Mouse (Mus musculus): Measurements from ENCODE around the gene Acoxl. TPM values are rescaled to one million over a fixed set of nuclear protein-coding genes. Genes with fewer than 3 reads are reported as not detected.

Gene Acoxl
- polyA plus RNA-seq (2014; fragmentation: Nextera tagmentation; extraction: Ambion mirVana), result 0.16 TPM in 1 of 2 replicates, not detected in the other

DNA sequence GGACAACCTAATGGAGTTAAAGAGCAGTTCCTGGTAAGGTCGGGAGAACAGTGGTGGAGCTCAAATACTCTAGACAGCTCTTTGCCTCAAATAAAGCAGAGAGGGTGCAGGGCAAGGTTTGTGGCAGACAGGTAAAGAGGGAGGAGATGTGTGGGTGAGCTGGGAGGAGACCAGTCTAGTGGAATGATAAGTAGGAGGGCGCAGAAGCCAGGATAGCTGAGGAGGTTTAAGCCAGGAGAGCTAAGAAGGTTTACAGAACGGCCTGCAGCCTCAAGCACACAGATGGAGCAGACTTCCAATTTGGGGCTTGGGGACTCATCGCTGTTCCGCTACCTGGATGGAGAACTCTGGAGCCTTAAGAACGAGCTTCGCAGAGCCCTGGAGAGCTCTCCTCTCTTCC, at the start of gene Acoxl:
Gene Acoxl (plus strand): TSS at position 301 of the 400 bp plus-strand sequence.
- H3K4me2 ChIP-seq (replicated peaks), result no peak within 1 kb of the TSS
- no peak for DNase-seq (ENCODE audit: low spot score)
- H3K27ac ChIP-seq, result no peak within 1 kb of the TSS
- no peak within 1 kb of the TSS for H3K4me3 ChIP-seq (replicated peaks; ENCODE audit: low read length)
- 79% methylated on average over 7 of the region's 7 CpGs for WGBS
- no peak within 1 kb of the TSS for H3K9ac ChIP-seq
- H3K9me3 ChIP-seq (ENCODE audit: control insufficient read depth, low read length), result no peaks in the 10 kb centered on the region
- H3K4me1 ChIP-seq (replicated peaks; ENCODE audit: control insufficient read depth, insufficient read depth, low read length), result no peaks in the 10 kb centered on the region
- no peaks in the 10 kb centered on the region for H3K36me3 ChIP-seq (replicated peaks; ENCODE audit: control insufficient read depth, insufficient read depth)
- H3K27me3 ChIP-seq (ENCODE audit: control insufficient read depth, insufficient read depth, low read length), result peaks cover 19% of the 10 kb centered on the region; the same call in 1 of the 2 replicates
- ATAC-seq (ENCODE audit: low FRiP score), result no peak

DNA sequence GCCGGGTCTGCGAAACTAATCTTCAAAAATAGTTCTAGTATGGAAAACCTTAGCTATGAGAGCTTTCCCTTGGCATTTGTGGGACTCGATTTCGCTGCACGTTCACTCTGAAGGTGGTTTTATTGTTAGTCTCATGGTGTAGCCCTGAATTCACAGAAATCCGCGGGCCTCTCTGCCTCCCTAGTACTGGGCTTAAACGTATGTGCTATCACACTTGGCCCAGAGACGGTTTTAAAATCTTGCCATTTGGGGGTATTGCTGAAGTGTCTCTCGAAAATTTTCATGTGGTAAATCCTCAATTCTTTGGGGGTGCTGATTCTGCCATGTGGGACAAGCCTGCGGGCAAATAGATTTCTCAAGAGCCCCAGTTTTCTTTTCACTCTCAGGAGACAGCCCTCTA, 49.5 kb upstream of the Acoxl start:
- DNase-seq (ENCODE audit: low spot score), result peak; percentile 25
- Histone ChIP-seq H3K4me2 (replicated peaks) (peak overlapping the region; percentile 86), H3K27me3 (ENCODE audit: control insufficient read depth, insufficient read depth, low read length) (no peaks in the 10 kb centered on the region), H3K4me3 (replicated peaks; ENCODE audit: low read length) (peak overlapping the region; percentile 83), H3K4me1 (replicated peaks; ENCODE audit: control insufficient read depth, insufficient read depth, low read length) (peaks cover 28% of the 10 kb centered on the region), H3K36me3 (replicated peaks; ENCODE audit: control insufficient read depth, insufficient read depth) (no peaks in the 10 kb centered on the region), H3K27ac (peak overlapping the region; percentile 64; the same call in 1 of the 2 replicates), H3K9me3 (ENCODE audit: control insufficient read depth, low read length) (no peaks in the 10 kb centered on the region), H3K9ac (peak overlapping the region; percentile 78)
- 7% methylated on average over 11 of the region's 11 CpGs for WGBS
- ATAC-seq (ENCODE audit: low FRiP score), result no peak; the same call in 1 of the 2 replicates

DNA sequence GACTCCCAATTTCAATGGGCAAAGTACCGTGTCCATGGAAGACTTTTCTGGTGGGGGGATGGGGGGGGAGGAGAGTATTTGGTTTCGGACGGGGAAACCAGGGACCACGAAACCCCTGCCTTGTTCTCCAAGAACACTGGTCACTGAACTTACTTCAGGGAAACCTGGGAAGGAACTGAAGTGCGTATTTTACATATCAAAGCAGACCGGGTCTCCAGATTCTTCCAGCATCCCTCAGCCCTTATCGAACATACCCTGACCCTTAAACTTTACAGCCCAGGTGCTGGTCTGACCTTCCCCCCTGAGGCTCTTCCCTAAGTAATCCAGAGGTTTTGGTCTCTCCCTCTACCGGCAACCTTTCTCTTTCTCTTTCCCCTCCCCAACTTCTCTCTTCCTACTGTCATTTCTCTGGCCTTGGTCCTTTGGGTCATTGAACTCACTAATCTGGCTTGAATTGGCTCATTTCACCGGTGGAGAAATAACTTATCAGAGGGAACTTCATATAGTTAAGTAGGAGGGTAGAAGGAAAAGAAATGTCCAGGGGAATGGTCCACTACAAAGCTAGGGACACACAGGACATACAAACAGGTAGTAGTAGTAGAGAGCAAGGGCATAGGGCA, 48.9 kb upstream of the Acoxl start:
- Histone ChIP-seq H3K9ac (no peak overlapping the region), H3K27me3 (ENCODE audit: control insufficient read depth, insufficient read depth, low read length) (no peaks in the 10 kb centered on the region), H3K9me3 (ENCODE audit: control insufficient read depth, low read length) (no peaks in the 10 kb centered on the region), H3K36me3 (replicated peaks; ENCODE audit: control insufficient read depth, insufficient read depth) (no peaks in the 10 kb centered on the region), H3K27ac (no peak overlapping the region), H3K4me3 (replicated peaks; ENCODE audit: low read length) (peak overlapping the region; percentile 83; the same call in 1 of the 2 replicates), H3K4me2 (replicated peaks) (peak overlapping the region; percentile 86), H3K4me1 (replicated peaks; ENCODE audit: control insufficient read depth, insufficient read depth, low read length) (peaks cover 28% of the 10 kb centered on the region)
- no peak for ATAC-seq (ENCODE audit: low FRiP score)
- DNase-seq (ENCODE audit: low spot score), result no peak
- WGBS, result 17% methylated on average over 9 of the region's 9 CpGs

DNA sequence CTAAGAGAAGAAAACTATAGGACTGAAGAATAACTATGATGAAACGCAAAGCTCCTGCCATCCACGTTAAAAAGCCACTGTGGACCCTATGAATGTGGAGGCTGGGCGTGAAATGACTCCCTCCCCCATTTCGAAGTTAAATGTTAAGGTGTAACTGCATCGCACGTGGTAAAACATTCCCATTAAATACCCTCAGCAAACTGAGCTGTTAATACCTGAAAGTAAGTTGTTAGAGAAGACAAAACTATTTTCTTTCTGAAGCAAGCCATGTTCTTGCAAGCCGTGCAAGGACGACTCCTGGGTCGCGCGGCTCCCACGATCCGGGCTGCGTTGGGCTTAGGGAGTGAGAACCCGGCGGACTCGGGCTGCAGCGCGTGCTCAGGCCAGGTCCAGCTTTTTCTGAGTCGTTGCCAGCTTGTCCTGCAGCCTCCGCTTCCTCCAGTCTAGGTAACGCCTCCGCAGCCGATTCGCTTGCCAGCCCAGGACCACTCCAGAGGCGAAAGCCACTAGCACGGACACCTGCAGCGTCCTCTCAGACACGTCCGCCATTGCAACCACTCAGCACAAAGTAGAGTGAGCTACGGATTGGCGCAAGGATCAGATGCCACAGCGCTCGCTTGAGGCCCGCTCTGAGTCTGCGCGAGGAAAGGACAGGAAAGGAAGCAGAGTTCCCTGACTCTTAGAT, 46.6 kb upstream of the Acoxl start, which contains the start of gene Mtln:
Gene Mtln (minus strand): TSS at position 570 of the 685 bp plus-strand sequence.
- peak within 1 kb of the TSS; percentile 59 for H3K4me2 ChIP-seq (replicated peaks)
- no peaks in the 10 kb centered on the region for H3K9me3 ChIP-seq (ENCODE audit: control insufficient read depth, low read length)
- no peaks in the 10 kb centered on the region for H3K27me3 ChIP-seq (ENCODE audit: control insufficient read depth, insufficient read depth, low read length)
- peak within 1 kb of the TSS; percentile 71 for H3K4me3 ChIP-seq (replicated peaks; ENCODE audit: low read length)
- ATAC-seq (ENCODE audit: low FRiP score), result peak; percentile 96
- peaks cover 28% of the 10 kb centered on the region for H3K4me1 ChIP-seq (replicated peaks; ENCODE audit: control insufficient read depth, insufficient read depth, low read length)
- no peaks in the 10 kb centered on the region for H3K36me3 ChIP-seq (replicated peaks; ENCODE audit: control insufficient read depth, insufficient read depth)
- peak within 1 kb of the TSS; percentile 70 for H3K9ac ChIP-seq
- peak; percentile 89 for DNase-seq (ENCODE audit: low spot score)
- 2% methylated on average over 37 of the region's 37 CpGs for WGBS
- peak within 1 kb of the TSS; percentile 85 for H3K27ac ChIP-seq

DNA sequence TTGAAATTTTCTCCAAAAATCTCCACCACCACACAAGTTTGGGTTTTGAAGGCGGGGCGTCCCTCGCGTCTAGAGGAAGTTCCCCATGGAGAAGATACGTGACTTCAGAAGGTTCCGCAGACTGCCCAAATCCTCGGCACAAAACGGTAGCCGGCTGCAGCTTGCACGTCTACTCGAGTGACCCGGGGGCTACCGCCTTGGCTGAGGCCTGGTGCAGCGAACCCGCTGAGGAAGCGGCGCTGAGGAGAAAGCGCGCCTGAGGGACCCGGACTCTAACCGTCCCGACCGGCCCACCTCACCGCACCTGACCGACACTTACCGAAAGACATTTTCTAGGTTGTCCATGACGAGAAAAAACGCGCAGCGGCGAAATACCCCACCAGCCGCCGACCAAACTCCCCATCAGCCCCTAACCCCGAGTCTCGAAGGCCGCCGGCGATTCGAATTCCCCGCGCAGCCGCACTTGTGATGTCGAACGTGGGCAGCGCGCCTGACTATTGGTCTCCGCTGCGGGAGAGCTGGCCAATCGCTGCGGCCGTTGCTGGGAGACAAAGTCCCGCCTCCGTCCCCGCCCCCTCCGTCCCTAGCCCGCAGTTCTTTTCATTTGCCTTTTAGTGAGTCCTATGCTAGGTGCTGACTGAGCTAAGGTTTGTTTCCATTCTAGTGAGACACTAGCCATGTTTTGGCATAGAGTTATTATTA, 7.1 kb upstream of the Acoxl start, which contains the start of gene Bub1:
Gene Bub1 (minus strand): TSS at position 465 of the 702 bp plus-strand sequence.
- Histone ChIP-seq H3K9me3 (ENCODE audit: control insufficient read depth, low read length) (no peaks in the 10 kb centered on the region), H3K4me1 (replicated peaks; ENCODE audit: control insufficient read depth, insufficient read depth, low read length) (peaks cover 5% of the 10 kb centered on the region; the same call in 1 of the 2 replicates), H3K4me2 (replicated peaks) (peak within 1 kb of the TSS; percentile 87), H3K4me3 (replicated peaks; ENCODE audit: low read length) (peak within 1 kb of the TSS; percentile 50), H3K27me3 (ENCODE audit: control insufficient read depth, insufficient read depth, low read length) (no peaks in the 10 kb centered on the region), H3K36me3 (replicated peaks; ENCODE audit: control insufficient read depth, insufficient read depth) (no peaks in the 10 kb centered on the region), H3K27ac (peak within 1 kb of the TSS; percentile 52; the same call in 1 of the 2 replicates), H3K9ac (peak within 1 kb of the TSS; percentile 49)
- peak; percentile 99 for ATAC-seq (ENCODE audit: low FRiP score)
- under 1% methylated on average over 56 of the region's 56 CpGs for WGBS
- DNase-seq (ENCODE audit: low spot score), result peak; percentile 94

GRCm38 (mm10) chr2:127832103-127832832, 6.4 kb upstream of the Acoxl start:
- peak overlapping the region; percentile 52; the same call in 1 of the 2 replicates for H3K27ac ChIP-seq
- H3K36me3 ChIP-seq (replicated peaks; ENCODE audit: control insufficient read depth, insufficient read depth), result no peaks in the 10 kb centered on the region
- DNase-seq (ENCODE audit: low spot score), result no peak
- peak; percentile 72 for ATAC-seq (ENCODE audit: low FRiP score)
- H3K4me2 ChIP-seq (replicated peaks), result peak overlapping the region; percentile 87
- H3K27me3 ChIP-seq (ENCODE audit: control insufficient read depth, insufficient read depth, low read length), result no peaks in the 10 kb centered on the region
- WGBS, result 39% methylated on average over 11 of the region's 11 CpGs
- H3K9me3 ChIP-seq (ENCODE audit: control insufficient read depth, low read length), result no peaks in the 10 kb centered on the region
- H3K4me3 ChIP-seq (replicated peaks; ENCODE audit: low read length), result peak overlapping the region; percentile 50
- H3K4me1 ChIP-seq (replicated peaks; ENCODE audit: control insufficient read depth, insufficient read depth, low read length), result peaks cover 5% of the 10 kb centered on the region; the same call in 1 of the 2 replicates
- H3K9ac ChIP-seq, result peak overlapping the region; percentile 49

DNA sequence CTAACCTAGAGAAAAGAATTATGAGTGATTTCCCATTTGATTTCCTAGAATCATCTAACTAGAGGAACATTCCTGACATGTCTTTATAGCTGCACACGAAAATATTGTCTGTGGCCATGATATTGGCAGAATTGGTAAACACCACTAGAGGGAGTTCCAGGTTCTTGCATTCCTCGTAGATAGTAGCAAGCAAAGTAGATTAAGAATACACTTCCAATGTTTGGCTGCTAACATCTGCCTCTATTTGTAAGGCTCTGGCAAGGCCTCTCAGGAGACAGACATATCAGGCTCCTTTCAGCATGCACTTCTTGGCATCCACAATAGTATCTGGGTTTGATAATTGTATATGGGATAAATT, 5.9 kb upstream of the Acoxl start:
- Histone ChIP-seq H3K4me1 (replicated peaks; ENCODE audit: control insufficient read depth, insufficient read depth, low read length) (peaks cover 5% of the 10 kb centered on the region; the same call in 1 of the 2 replicates), H3K9me3 (ENCODE audit: control insufficient read depth, low read length) (no peaks in the 10 kb centered on the region), H3K36me3 (replicated peaks; ENCODE audit: control insufficient read depth, insufficient read depth) (no peaks in the 10 kb centered on the region), H3K4me3 (replicated peaks; ENCODE audit: low read length) (no peak overlapping the region), H3K27me3 (ENCODE audit: control insufficient read depth, insufficient read depth, low read length) (no peaks in the 10 kb centered on the region), H3K9ac (no peak overlapping the region), H3K4me2 (replicated peaks) (no peak overlapping the region), H3K27ac (no peak overlapping the region)
- no peak for ATAC-seq (ENCODE audit: low FRiP score)
- WGBS, result 13% methylated on average over 2 of the region's 2 CpGs
- peak; percentile 69 for DNase-seq (ENCODE audit: low spot score)

DNA sequence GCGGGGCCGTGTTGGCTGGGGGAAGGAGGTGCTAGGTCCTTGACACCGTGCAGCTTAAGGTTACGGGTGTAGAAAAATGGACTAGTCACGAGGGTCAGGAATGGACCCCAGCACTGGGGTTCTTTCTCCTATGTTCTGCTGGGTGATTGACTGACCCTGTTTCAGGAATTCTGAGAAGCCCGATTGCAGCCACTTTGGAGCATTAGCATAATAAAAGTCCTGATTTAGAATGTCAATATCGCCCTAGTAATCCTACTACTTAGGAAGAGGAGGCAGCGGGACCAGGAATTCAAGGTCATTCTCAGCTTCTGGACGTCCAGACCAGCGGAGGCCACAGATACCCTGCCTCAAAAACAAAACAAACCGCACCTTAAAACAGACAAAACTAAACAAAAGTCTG, 749 bp downstream of the Acoxl start:
- Histone ChIP-seq H3K9ac (no peak overlapping the region), H3K27ac (no peak overlapping the region), H3K9me3 (ENCODE audit: control insufficient read depth, low read length) (no peaks in the 10 kb centered on the region), H3K4me2 (replicated peaks) (no peak overlapping the region), H3K4me1 (replicated peaks; ENCODE audit: control insufficient read depth, insufficient read depth, low read length) (no peaks in the 10 kb centered on the region), H3K4me3 (replicated peaks; ENCODE audit: low read length) (no peak overlapping the region), H3K27me3 (ENCODE audit: control insufficient read depth, insufficient read depth, low read length) (peaks cover 19% of the 10 kb centered on the region; the same call in 1 of the 2 replicates), H3K36me3 (replicated peaks; ENCODE audit: control insufficient read depth, insufficient read depth) (no peaks in the 10 kb centered on the region)
- ATAC-seq (ENCODE audit: low FRiP score), result no peak
- no peak for DNase-seq (ENCODE audit: low spot score)
- WGBS, result 7% methylated on average over 11 of the region's 11 CpGs

All from hindbrain, embryonic 14.5 days (tissue).